Mouse (Mus musculus) heart, adult 11 months (tissue): Measurements from ENCODE around the gene Samhd1.
A peak's percentile ranks its signal among the peaks of the same experiment; 100 is the strongest.

Experiments used
- DNase-seq: peaks from one replicate; pipeline ENCODE4 v3.0.0; 2022

Samhd1 gene

GRCm38 (mm10) chr2:157135529-157136120 is 560 bp upstream of the Samhd1 start:
- DNase-seq = peak; percentile 85

DNA sequence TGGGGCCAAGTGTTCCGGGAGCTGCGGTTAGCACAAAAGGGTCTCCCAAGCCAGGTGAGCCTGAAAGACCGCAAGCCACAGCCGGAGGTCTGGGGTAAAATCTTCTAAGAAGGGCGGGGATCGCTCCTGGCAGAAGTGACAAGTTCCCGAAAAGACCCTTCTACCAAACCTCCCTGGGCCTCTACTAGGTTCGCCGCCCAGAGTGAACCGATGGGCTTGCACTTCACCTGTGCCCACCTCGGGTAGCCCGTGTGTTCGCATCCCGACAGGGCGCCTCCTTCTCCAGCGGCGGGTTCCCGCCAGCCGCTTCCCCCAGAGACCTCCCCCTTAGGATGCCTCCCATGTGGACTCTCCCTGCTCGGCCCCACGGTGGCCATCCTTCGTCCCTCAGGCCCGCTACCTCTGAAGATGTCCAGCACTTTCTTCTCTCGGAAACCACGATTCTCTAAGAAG is 560 bp downstream of the Samhd1 start:
- DNase-seq = peak; percentile 96

DNA sequence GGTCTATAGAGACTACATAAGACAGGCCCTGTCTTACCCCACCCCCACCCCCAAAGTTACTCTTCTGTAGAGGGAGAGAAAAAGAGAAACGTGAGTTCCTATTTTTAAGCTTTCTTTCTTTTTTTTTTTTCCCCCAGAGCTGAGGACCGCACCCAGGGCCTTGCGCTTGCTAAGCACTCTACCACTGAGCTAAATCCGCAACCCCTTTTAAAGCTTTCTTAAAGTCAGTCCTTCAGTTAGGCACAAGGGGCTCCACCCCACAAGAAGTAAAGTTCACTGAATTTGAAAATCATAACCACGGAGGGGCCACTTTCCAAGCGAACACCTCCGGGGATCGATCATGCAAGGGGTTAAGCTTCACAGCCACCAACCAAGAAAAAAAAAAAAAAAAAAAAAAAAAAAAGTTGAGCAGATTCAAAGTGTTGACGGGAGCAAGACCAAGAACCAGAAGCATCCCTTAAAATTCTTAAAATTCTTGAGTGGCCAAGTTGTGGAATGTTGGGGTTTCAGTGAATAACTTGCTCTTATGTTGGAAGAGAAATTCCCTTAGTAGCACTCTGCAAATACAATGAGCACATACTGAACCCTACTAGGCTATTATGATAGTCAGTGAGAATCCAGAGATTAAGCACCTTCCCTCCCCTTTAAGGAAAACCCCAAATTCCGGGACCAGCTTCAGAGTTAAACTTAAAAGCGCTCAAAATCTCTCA is 1.1 kb downstream of the Samhd1 start:
- peak; percentile 76 for DNase-seq

GRCm38 (mm10) chr2:157132686-157133540 is 2.2 kb downstream of the Samhd1 start:
- peak; percentile 86 for DNase-seq

- peak; percentile 80 for DNase-seq
These were observed 3.0 kb downstream of the Samhd1 start for GRCm38 (mm10) chr2:157132086-157132485.

- DNase-seq = peak; percentile 93
These were observed 4.1 kb downstream of the Samhd1 start for GRCm38 (mm10) chr2:157130813-157131514.

GRCm38 (mm10) chr2:157129601-157130164 is 5.4 kb downstream of the Samhd1 start:
- no peak for DNase-seq

- no peak for DNase-seq
These were observed 6.0 kb downstream of the Samhd1 start for GRCm38 (mm10) chr2:157129096-157129495.

DNA sequence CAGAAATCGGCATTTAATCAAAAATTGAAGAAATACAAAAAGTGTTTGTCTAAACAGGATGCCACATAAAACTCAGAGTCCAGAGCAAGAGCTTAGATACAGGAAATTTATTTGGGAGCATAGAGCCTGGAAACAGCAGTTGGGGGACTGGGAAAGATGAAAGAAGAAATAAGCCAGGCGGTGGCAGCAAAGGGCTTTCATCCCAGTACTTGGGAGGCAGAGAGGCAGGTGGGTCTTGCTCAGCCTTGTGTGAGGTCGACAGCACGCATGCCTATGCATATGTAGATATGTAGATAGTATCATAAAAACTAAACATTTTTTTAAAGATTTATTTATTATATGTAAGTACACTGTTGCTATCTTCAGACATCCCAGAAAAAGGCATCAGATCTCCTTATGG is 7.0 kb downstream of the Samhd1 start:
- no peak for DNase-seq

GRCm38 (mm10) chr2:157127370-157127769 is 7.7 kb downstream of the Samhd1 start:
- DNase-seq = no peak

DNA sequence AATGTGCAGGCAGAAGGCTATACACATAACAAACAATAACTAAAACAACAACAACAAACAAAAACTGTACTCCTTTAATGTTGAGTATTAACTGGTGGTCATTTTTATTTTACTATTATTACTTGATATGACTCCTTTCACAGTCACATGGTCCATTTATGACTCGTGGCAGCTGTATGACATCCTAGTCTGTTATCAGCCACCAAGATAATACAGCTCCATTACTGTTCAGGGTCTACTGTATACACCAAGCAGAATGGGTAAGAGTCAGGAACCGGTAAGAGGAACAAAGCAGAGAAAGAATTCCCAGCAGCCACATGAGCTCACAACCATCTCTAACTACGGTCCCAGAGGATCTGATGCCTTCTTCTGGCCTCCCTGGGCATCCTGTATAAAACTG is 9.8 kb downstream of the Samhd1 start:
- no peak for DNase-seq

DNA sequence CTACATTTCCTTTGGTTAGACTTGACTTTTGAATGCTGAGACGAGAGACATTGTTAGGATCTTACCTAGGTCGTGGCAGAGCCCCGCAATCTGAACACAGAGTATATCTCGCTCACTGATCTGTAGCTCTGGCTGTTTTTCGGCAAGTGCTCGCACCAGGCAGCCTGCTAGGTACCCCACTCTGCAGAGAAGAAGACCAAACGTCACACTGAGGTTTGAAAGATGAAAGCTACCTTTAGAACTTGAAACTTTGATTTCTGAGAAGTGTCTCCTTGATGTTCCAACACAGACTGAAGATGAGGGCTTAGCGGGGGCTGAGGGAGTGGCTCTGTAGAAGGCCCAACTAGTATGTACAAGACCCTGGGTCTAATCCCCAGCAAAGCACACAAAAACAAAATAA is 13.3 kb downstream of the Samhd1 start:
- DNase-seq = no peak

GRCm38 (mm10) chr2:157119075-157119474 is 16.0 kb downstream of the Samhd1 start:
- no peak for DNase-seq

GRCm38 (mm10) chr2:157118556-157118955 is 16.5 kb downstream of the Samhd1 start:
- DNase-seq = no peak

DNA sequence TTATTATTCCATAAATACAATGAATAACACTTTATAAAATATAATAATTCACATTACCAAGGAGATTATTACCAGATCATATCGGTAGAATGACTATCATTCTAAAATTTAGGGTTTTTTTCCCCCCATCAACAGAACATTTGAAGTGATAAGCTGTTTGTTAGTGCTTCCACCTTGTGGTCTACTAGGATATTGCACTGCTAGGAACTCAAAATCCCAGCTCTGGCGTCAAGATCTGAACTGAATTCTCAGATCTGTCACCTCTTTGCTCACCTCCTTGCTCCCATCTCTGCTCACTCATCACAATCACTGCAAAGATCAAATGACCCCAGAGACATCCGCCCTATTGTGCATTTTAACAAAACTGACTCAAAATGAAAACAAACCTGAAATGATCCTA is 18.1 kb downstream of the Samhd1 start:
- no peak for DNase-seq

GRCm38 (mm10) chr2:157108236-157108635 is 26.8 kb downstream of the Samhd1 start:
- no peak for DNase-seq

- DNase-seq = no peak
These were observed 30.6 kb downstream of the Samhd1 start for GRCm38 (mm10) chr2:157104454-157104853.

GRCm38 (mm10) chr2:157102256-157102655 is 32.8 kb downstream of the Samhd1 start:
- no peak for DNase-seq

GRCm38 (mm10) chr2:157101650-157102049 is 33.4 kb downstream of the Samhd1 start:
- no peak for DNase-seq

DNA sequence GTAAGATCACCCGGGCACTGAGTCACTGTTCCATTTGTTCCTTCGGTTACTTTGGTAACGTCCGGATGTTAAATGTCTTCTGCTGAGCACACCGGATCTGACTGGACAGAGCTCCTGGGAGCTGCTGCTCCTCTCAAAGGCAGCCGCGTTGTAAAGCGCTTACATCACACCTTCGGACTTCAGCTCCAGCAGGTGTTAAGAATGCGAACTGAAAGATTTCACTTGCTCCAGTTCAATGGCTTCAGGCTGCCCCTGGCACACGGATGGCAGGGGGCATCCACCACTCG is 34.8 kb downstream of the Samhd1 start:
- DNase-seq = no peak

DNA sequence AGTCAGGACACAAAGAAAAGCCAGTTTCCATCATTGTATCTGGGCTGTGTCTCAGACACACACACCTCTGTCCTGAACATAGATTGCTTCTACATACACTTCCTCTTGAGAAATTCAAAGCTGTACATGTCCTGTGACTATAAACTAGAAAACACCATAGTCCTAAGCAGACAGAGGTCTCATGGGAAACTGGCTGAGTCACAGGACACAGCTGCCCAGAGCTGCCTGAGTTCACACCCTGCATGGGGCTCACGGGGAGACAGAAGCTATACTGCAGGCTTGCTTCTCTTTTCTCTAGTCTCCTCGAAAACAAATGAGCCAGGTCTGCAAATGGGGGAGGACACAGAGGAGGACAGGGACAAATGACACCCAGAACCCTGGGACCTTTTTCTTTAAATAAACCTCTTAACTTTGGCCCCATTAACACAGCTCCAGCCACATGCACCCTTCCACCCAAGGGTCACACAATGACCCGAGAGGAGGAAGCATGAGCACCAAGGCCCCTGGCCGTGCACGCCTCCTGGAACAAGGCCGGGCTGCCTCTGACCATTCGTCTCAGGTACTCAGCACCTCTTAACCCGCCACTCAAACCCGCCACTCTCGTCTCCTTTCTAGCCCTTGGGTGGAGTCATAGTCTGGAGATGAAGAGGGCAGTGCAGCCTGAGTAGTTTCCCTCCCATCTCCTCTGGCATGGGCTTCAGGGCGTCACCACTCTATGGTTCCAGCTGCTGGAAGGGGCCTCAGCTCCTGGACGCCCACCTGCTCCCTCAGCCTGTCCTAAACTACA is 35.3 kb downstream of the Samhd1 start:
- DNase-seq = peak; percentile 91
